Mouse (Mus musculus) midbrain, embryonic 16.5 days (tissue): ENCODE data around the gene Fubp1. TPM values are rescaled to one million over a fixed set of nuclear protein-coding genes. Genes with fewer than 3 reads are reported as not detected.

Experiments
- ATAC-seq: fragments of 200-750 bp; cut with Nextera tagmentation; 2 replicates; pipeline ENCODE4 v1.8.0; 2017; ENCODE audit warnings: moderate TSS enrichment
- H3K27ac ChIP-seq: fragments of 300-500 bp; sonication (generic); 2 replicates; pipeline ENCODE4 v1.5.1; 2014; ENCODE audit warnings: mild to moderate bottlenecking, low read length, mixed read lengths
- H3K27me3 ChIP-seq: fragments of 300-500 bp; sonication (generic); 2 replicates; pipeline ENCODE4 v1.6.1; 2014; ENCODE audit warnings: low read depth, low read length, mixed read lengths; ENCODE audit not compliant: control insufficient read depth, insufficient read depth
- H3K36me3 ChIP-seq: fragments of 300-500 bp; sonication (generic); 2 replicates; pipeline ENCODE4 v1.6.1; 2014; ENCODE audit warnings: mild to moderate bottlenecking, low read length, moderate library complexity, mixed read lengths; ENCODE audit not compliant: control insufficient read depth, insufficient read depth
- H3K4me1 ChIP-seq: fragments of 300-500 bp; sonication (generic); 2 replicates; pipeline ENCODE4 v1.6.1; 2014; ENCODE audit warnings: mild to moderate bottlenecking, low read length, mixed read lengths; ENCODE audit not compliant: control insufficient read depth, insufficient read depth
- H3K4me2 ChIP-seq: fragments of 300-500 bp; sonication (generic); 2 replicates; pipeline ENCODE4 v1.6.1; 2014; ENCODE audit warnings: mild to moderate bottlenecking, low read length, mixed read lengths
- H3K4me3 ChIP-seq: fragments of 300-500 bp; sonication (generic); 2 replicates; pipeline ENCODE4 v1.5.1; 2014; ENCODE audit warnings: low read depth, mild to moderate bottlenecking, low read length, moderate library complexity, mixed read lengths
- H3K9ac ChIP-seq: fragments of 300-500 bp; sonication (generic); 2 replicates; pipeline ENCODE4 v1.6.1; 2014; ENCODE audit warnings: low read depth, low read length, mixed read lengths
- H3K9me3 ChIP-seq: fragments of 300-500 bp; sonication (generic); replicated peaks from 2 replicates; pipeline ENCODE4 v1.6.1; 2014; ENCODE audit warnings: mild to moderate bottlenecking, low read length, mixed read lengths; ENCODE audit not compliant: control insufficient read depth, poor library complexity, severe bottlenecking
- WGBS: fragments of 180-500 bp; shearing (Covaris S2); extraction: QIAGEN DNeasy Blood & Tissue Kit; methylation state at CpG from one replicate; pipeline ENCODE4 v1.1.7; 2014; 5-methylcytosine and 5-hydroxymethylcytosine counted together
- polyA plus RNA-seq: library from polyadenylated mRNA; unstranded; fragments of >200 nt; fragmentation: Nextera tagmentation; extraction: Ambion mirVana; gene quantifications from 2 replicates; pipeline ENCODE4 v1.2.1, GENCODE M21; 2015

The Fubp1 gene
- polyA plus RNA-seq = 191 and 239 TPM in 2 replicates

DNA sequence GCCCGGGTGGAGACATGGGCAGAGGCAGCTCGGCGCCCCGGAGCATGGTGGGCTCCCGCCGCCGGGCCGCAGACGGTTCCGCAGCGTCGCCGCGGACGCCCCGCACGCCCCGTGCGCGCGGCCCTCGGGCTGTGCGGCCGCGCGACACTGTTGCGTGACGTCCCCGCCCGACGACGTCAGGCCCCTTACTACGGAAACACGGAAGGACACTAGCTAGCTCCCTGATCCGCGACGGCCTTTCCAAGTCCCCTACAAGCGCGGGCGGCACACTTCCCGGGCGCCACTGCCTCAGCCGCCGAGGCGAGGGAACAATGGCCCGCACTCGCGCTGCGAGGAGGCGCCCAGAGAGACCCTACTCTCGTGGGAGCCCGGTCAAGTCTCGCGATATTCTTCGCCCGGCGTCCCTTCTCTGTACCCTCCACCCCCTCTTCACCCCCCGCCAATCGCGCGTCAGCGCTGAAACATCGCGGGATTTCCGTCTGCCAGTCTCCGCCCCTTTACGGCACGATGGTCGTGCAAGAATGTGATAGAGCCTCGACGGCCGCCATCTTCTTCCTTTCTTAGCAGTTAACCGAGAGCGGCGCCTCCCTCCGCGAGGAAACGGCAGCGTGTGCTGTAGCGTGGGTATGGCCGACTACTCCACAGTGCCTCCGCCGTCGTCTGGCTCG is at the start of gene Fubp1, which contains the start of gene Dnajb4:
Gene Fubp1 (plus strand): TSS at position 456 of the 668 bp plus-strand sequence.
Gene Dnajb4 (minus strand): TSS at position 336 of the 668 bp plus-strand sequence.
- peak within 1 kb of the TSS; percentile 79 for H3K4me3 ChIP-seq
- peak within 1 kb of the TSS; percentile 99 for H3K27ac ChIP-seq
- peak within 1 kb of the TSS; percentile 74 for H3K4me2 ChIP-seq
- H3K9ac ChIP-seq = peak within 1 kb of the TSS; percentile 94
- peak; percentile 97 for ATAC-seq
- H3K27me3 ChIP-seq = no peaks in the 10 kb centered on the region
- H3K36me3 ChIP-seq = peaks cover 3% of the 10 kb centered on the region; the same call in 1 of the 2 replicates
- H3K4me1 ChIP-seq = peaks cover 27% of the 10 kb centered on the region
- under 1% methylated on average over 85 of the region's 85 CpGs for WGBS
- no peaks in the 10 kb centered on the region for H3K9me3 ChIP-seq

DNA sequence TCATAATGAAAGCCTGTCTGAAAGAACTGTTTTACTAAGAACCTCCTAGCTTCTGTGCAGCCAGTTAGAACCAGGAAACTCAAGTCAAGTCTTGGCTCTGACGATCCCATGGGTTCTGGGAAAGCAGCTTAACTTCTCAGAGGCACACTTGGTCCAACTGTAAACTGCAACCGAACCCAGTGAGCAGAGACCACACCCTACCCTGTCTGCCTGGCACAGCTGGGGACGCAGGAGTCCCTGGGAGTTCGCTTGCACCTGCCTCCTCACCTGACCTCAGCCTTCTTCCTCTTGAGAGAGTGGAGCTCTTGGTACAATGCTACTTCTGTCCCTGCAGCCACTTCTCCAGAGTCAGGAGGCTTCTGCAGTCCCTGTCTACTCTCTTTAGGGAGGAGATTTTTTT is 49.6 kb upstream of the Fubp1 start:
- no peaks in the 10 kb centered on the region for H3K36me3 ChIP-seq
- WGBS = 62% methylated on average over 4 of the region's 4 CpGs
- no peaks in the 10 kb centered on the region for H3K4me1 ChIP-seq
- no peak overlapping the region for H3K4me3 ChIP-seq
- no peak overlapping the region for H3K4me2 ChIP-seq
- H3K27me3 ChIP-seq = no peaks in the 10 kb centered on the region
- no peak for ATAC-seq
- H3K9me3 ChIP-seq = no peaks in the 10 kb centered on the region
- no peak overlapping the region for H3K27ac ChIP-seq
- no peak overlapping the region for H3K9ac ChIP-seq

DNA sequence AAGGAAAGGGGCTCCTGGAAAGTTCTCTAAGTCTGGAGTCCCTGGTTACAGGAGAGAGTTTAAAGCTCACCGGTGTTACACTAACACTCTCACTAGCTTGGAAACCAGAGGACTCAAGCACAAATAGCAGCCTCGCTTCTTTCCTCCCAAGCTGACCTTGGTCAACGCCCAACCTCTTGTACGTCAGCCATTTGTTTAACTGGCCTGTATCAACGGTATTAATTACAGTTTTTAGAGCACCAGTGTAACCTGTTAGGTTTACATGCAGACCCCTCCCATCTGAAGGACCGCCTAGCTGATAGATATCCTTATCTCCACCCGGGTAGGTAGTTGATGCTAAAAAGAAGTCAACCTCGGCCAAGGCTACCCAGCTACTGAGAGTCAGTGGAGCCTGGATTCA is 46.9 kb upstream of the Fubp1 start:
- 95% methylated on average over 8 of the region's 8 CpGs for WGBS

DNA sequence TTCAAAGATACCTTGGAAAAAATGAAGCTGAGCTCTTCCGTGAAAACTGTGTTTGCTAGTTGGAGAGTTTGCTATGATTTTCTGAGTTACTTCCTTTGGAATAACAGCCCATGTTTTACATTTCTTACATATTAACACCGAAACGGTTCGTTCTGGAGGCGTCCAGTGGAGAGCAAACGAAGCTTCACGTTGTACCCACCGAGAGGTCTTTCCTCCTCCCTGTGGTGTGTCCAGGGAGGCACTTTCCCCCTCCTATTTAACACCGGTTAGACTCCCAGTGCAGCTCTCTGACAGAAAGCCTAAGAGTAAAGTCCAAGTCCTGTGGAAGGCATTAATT is 45.2 kb upstream of the Fubp1 start:
- WGBS = 24% methylated on average over 9 of the region's 9 CpGs
- ATAC-seq = no peak
- H3K9ac ChIP-seq = peak overlapping the region; percentile 71
- no peaks in the 10 kb centered on the region for H3K27me3 ChIP-seq
- H3K9me3 ChIP-seq = no peaks in the 10 kb centered on the region
- peaks cover 9% of the 10 kb centered on the region; the same call in 1 of the 2 replicates for H3K4me1 ChIP-seq
- no peaks in the 10 kb centered on the region for H3K36me3 ChIP-seq
- peak overlapping the region; percentile 48 for H3K4me3 ChIP-seq
- H3K27ac ChIP-seq = peak overlapping the region; percentile 69
- H3K4me2 ChIP-seq = peak overlapping the region; percentile 82

More for the DNA sequence above, 46.9 kb upstream of the Fubp1 start:
- peaks cover 9% of the 10 kb centered on the region; the same call in 1 of the 2 replicates for H3K4me1 ChIP-seq
- H3K27me3 ChIP-seq = no peaks in the 10 kb centered on the region
- no peaks in the 10 kb centered on the region for H3K36me3 ChIP-seq
- H3K9me3 ChIP-seq = no peaks in the 10 kb centered on the region
- no peak overlapping the region for H3K9ac ChIP-seq
- H3K27ac ChIP-seq = no peak overlapping the region
- H3K4me3 ChIP-seq = no peak overlapping the region
- no peak overlapping the region for H3K4me2 ChIP-seq
- ATAC-seq = no peak

DNA sequence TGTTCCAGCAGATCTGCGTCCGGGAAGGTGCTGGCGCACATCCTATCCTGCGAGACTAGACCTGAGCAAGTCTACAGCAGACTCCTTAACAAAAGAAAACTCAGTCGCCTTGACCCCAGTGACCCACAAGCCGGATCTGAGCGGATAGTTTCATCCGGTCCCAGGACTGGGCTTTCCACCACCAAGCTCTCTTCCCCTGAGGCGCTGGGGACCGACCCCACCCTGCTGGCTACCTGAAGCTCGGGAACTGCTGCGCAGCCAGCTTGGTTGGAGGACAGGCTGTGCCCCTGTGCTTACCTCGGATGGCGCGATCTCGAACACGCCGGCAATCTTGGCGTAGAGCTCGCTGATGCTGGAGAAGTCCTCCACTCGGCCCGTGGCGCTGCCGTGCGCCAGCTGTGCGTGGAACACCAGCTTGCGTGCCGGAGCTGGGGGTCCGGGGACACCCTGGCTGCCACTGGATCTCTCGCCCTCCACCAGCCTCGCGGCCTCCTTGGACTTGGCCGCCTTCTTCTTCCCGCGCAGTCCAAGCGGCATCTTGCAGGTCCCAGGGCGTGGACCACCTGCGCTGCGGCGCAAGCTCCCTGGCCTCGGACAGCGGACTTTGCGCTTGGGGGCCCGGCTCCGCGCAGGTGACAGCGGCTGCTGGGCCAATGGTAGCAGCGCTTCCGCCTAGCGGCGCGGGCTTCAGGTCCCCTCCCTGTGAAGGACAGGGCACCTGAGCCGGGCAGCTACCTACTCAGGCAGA is 44.7 kb upstream of the Fubp1 start:
- peak; percentile 85 for ATAC-seq
- H3K9me3 ChIP-seq = no peaks in the 10 kb centered on the region
- 1% methylated on average over 53 of the region's 53 CpGs for WGBS
- peak overlapping the region; percentile 69 for H3K27ac ChIP-seq
- H3K27me3 ChIP-seq = no peaks in the 10 kb centered on the region
- H3K9ac ChIP-seq = peak overlapping the region; percentile 71
- H3K4me1 ChIP-seq = peaks cover 9% of the 10 kb centered on the region; the same call in 1 of the 2 replicates
- H3K36me3 ChIP-seq = no peaks in the 10 kb centered on the region
- peak overlapping the region; percentile 82 for H3K4me2 ChIP-seq
- H3K4me3 ChIP-seq = peak overlapping the region; percentile 48

DNA sequence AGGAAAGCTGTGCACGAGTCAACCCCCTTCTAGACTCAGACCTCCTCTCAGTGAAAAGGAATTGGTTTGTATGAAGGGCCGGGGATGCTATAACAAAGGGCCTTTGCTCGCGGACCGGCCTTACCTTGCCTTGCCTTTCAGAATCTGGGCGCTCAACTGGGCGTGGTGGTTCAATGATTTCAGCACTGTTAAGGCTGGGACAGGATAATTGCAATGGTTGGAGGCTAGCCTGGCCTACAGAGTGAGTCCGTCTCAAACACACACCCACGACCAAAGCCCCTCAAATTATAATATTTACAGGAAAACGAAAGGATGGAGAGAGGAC is 44.2 kb upstream of the Fubp1 start, which contains the start of gene Gipc2:
Gene Gipc2 (minus strand): TSS at position 132 of the 325 bp plus-strand sequence.
- Histone ChIP-seq H3K27me3 (no peaks in the 10 kb centered on the region), H3K4me1 (peaks cover 9% of the 10 kb centered on the region; the same call in 1 of the 2 replicates), H3K9me3 (no peaks in the 10 kb centered on the region), H3K27ac (peak within 1 kb of the TSS; percentile 69), H3K36me3 (no peaks in the 10 kb centered on the region), H3K9ac (peak within 1 kb of the TSS; percentile 71), H3K4me2 (peak within 1 kb of the TSS; percentile 82), H3K4me3 (peak within 1 kb of the TSS; percentile 48)
- WGBS = 3% methylated on average over 10 of the region's 10 CpGs
- ATAC-seq = no peak

DNA sequence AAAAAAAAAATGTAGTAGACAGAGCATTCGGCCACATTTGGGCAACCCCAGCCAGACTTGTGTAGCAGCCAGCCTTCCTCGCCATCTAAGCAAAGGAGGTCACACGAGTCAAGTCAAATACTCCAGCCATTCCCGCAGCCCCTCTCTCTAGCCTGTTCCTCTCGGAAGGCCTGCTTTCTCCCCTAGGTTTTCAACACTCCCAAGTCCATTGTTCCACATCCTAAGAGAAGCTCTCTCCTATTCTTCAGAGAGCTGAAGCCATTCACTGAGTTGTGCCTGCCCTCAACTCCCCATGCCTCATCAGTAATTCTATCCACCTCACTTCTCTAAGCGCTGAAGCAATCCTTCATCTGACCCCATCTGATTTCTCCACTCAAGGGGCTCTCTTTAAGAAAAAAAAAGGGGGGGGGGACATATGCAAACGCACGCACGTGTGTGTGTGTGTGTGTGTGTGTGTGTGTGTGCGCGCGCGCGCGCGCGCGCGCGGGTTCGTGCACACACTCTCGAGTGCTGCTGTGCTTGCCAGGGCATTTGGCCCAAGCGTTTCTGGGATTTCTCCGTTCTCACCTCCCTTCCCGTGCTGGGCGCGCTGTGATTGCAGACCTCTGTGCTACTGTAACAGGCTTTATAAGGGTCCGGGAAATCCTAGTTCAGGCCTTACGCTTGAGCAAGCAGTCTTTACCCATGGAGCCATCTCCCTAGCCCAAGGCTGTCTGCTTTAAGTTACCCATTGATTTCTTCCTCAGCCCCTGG is 43.3 kb upstream of the Fubp1 start:
- H3K4me2 ChIP-seq = peak overlapping the region; percentile 82
- H3K4me3 ChIP-seq = peak overlapping the region; percentile 48
- no peaks in the 10 kb centered on the region for H3K36me3 ChIP-seq
- peak overlapping the region; percentile 71 for H3K9ac ChIP-seq
- H3K9me3 ChIP-seq = no peaks in the 10 kb centered on the region
- WGBS = 8% methylated on average over 29 of the region's 29 CpGs
- no peaks in the 10 kb centered on the region for H3K27me3 ChIP-seq
- peak overlapping the region; percentile 69 for H3K27ac ChIP-seq
- peaks cover 9% of the 10 kb centered on the region; the same call in 1 of the 2 replicates for H3K4me1 ChIP-seq
- peak; percentile 58 for ATAC-seq

DNA sequence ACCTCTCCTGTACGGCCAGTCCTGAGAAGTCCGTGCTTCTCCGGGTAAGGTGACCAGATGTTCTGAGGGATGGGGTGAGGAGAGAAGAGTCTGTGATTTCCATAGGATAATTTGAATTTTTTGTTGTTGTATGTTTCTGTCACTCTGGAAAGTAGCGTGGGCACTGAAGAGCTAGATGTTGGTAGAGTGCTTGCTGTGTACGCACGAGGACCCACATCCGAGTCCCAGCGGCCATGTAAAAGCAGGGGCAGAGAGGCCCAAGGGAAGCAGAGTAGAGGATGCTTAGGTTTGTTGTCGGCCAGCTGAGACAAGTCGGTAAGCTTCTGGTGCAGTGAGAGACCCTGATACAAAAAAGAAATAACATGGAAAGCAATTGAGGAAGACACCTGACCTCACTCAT is 42.2 kb upstream of the Fubp1 start:
- Histone ChIP-seq H3K4me2 (no peak overlapping the region), H3K36me3 (no peaks in the 10 kb centered on the region), H3K27me3 (no peaks in the 10 kb centered on the region), H3K27ac (no peak overlapping the region), H3K9me3 (no peaks in the 10 kb centered on the region), H3K9ac (no peak overlapping the region), H3K4me3 (no peak overlapping the region), H3K4me1 (peaks cover 9% of the 10 kb centered on the region; the same call in 1 of the 2 replicates)
- WGBS = 94% methylated on average over 10 of the region's 10 CpGs
- no peak for ATAC-seq
